Mouse (Mus musculus) liver, embryonic 14.5 days (tissue): ENCODE measurements around the gene Slit2. TPM values are rescaled to one million over a fixed set of nuclear protein-coding genes. Genes with fewer than 3 reads are reported as not detected.

Experiments used
- ATAC-seq: fragments of 200-750 bp; cut with Nextera tagmentation; 2 replicates; pipeline ENCODE4 v1.8.0; 2017; ENCODE audit warnings: moderate number of reproducible peaks, mild to moderate bottlenecking, moderate library complexity; ENCODE audit not compliant: insufficient read depth
- DNase-seq, 3 experiments: peaks; one replicate each; pipeline ENCODE4 v3.0.0-alpha.2; 2012 to 2013; ENCODE audit warnings: low read depth in 3 of 3, low spot score in 3 of 3
- H3K27ac ChIP-seq: fragments of 300-500 bp; sonication (generic); 2 replicates; pipeline ENCODE4 v1.5.1; 2014; ENCODE audit warnings: moderate library complexity, mild to moderate bottlenecking, control low read depth, inconsistent platforms
- H3K27me3 ChIP-seq: fragments of 300-500 bp; sonication (generic); 2 replicates; pipeline ENCODE4 v1.6.1; 2014; ENCODE audit warnings: mild to moderate bottlenecking, low read length, moderate library complexity; ENCODE audit not compliant: control insufficient read depth, insufficient read depth
- H3K36me3 ChIP-seq: fragments of 300-500 bp; sonication (generic); replicated peaks from 2 replicates; pipeline ENCODE4 v1.6.1; 2014; ENCODE audit warnings: low read depth; ENCODE audit not compliant: control insufficient read depth, insufficient read depth
- H3K4me1 ChIP-seq, 2 experiments: fragments of 200-500 bp in 1 of 2; fragments of 300-500 bp in 1 of 2; sonication (generic) in 1 of 2; replicated peaks; 2 replicates each; pipeline ENCODE4 v1.6.1; 2012 to 2014; ENCODE audit warnings: antibody characterized with exemption in 1 of 2, inconsistent platforms in 1 of 2, low read length in 1 of 2; ENCODE audit not compliant: control insufficient read depth in 2 of 2, insufficient read depth in 2 of 2
- H3K4me2 ChIP-seq: fragments of 300-500 bp; sonication (generic); 2 replicates; pipeline ENCODE4 v1.6.1; 2014; ENCODE audit warnings: low read depth, mild to moderate bottlenecking, control low read depth, moderate library complexity
- H3K4me3 ChIP-seq, 2 experiments: fragments of 200-500 bp in 1 of 2; fragments of 300-500 bp in 1 of 2; sonication (generic) in 1 of 2; 2 replicates each; pipeline ENCODE4 v1.5.1; 2012 to 2014; ENCODE audit warnings: low read depth in 2 of 2, low read length in 2 of 2, mild to moderate bottlenecking in 2 of 2, control low read depth in 1 of 2, inconsistent platforms in 1 of 2, moderate library complexity in 1 of 2; ENCODE audit not compliant: insufficient read depth in 1 of 2
- H3K9ac ChIP-seq: fragments of 300-500 bp; sonication (generic); replicated peaks from 2 replicates; pipeline ENCODE4 v1.6.1; 2014; ENCODE audit warnings: mild to moderate bottlenecking, control low read depth, moderate library complexity
- H3K9me3 ChIP-seq: fragments of 300-500 bp; sonication (generic); 2 replicates; pipeline ENCODE4 v1.6.1; 2016; ENCODE audit warnings: low read length, mixed read lengths; ENCODE audit not compliant: control insufficient read depth
- CTCF ChIP-seq: IDR thresholded peaks from 2 replicates; pipeline ENCODE4 v1.5.1; 2016; ENCODE audit warnings: antibody characterized with exemption, low read depth, control low read depth
- EP300 ChIP-seq: IDR thresholded peaks from 2 replicates; pipeline ENCODE4 v1.6.1; 2016; ENCODE audit warnings: antibody characterized with exemption, low read depth
- WGBS: fragments of 180-500 bp; shearing (Covaris S2); extraction: QIAGEN DNeasy Blood & Tissue Kit; methylation state at CpG from one replicate; pipeline ENCODE4 v1.1.7; 2014; ENCODE audit not compliant: insufficient replicate concordance; 5-methylcytosine and 5-hydroxymethylcytosine counted together
- polyA plus RNA-seq, 2 experiments: library from polyadenylated mRNA; depleted of rRNA in 1 of 2; stranded (reverse) in 1 of 2; unstranded in 1 of 2; fragments of >200 nt; fragmentation: Nextera tagmentation in 1 of 2; extraction: Ambion mirVana in 1 of 2; gene quantifications; 2 replicates each; pipeline versions ENCODE4 v1.2.1 to v1.2.3; 2012 to 2014

Slit2 gene
- polyA plus RNA-seq, 2 experiments, result 0.28 to 0.32 TPM

DNA sequence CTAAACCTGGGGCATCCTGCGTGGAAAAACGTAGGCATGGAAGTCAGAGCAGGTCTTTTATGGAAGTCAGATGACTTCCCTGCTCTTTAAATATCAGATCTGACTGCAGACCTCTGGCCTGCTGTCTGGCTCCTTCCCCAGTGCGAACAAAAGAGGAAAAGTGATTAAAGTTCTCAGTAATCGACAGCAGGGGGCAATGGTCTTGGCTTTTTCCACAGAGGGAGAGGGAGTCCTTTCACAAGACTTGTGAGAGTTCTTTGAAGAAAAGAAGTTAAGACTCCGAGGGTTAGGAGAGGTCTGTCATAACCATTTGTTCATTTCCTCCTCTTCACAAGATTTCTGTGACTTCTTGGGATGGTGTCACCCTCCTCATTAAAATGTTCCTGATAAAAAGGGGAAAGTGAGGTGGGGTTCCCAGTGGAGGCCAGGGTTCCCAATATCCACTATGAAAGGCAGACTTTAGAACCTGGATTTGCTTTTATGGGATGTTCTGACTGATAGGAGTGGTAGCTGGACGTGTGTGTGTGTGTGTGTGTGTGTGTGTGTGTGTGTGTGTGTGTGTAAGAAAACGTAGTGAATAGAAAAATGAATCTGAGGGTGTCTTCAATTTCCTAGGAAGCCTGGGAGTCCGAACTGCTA is 156.0 kb downstream of the Slit2 start:
- no peaks in the 10 kb centered on the region for H3K9me3 ChIP-seq
- H3K27ac ChIP-seq, result no peak overlapping the region
- no peak for TF ChIP-seq EP300
- no peak overlapping the region for H3K4me3 ChIP-seq
- ATAC-seq (no peak), DNase-seq (no peak)
- H3K4me1 ChIP-seq, result no peaks in the 10 kb centered on the region
- no peaks in the 10 kb centered on the region for H3K36me3 ChIP-seq
- no peak overlapping the region for H3K4me2 ChIP-seq
- H3K27me3 ChIP-seq, result no peaks in the 10 kb centered on the region
- 20% methylated on average over 8 of the region's 8 CpGs for WGBS
- no peak overlapping the region for H3K9ac ChIP-seq

DNA sequence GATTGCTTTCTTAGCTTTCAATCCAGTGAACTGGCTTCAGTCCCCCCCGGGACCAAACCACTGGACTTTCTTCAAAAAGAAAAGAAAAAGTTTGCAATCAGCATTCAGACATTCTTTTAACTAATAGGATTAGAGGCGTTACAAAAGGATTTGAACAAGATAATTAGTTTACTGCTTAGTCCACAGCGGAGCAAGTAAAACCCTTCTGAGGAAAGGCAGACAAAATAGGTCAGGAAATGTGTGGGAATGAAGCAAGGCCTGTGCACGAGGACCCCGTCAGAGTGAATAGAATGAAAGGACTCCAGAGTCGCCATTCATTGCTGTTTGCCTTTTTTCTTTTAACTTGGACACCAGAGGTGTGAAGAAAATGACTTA is 156.5 kb downstream of the Slit2 start:
- H3K27me3 ChIP-seq, result no peaks in the 10 kb centered on the region
- no peak for TF ChIP-seq EP300
- TF ChIP-seq CTCF, result no peak
- H3K9ac ChIP-seq, result no peak overlapping the region
- no peak overlapping the region for H3K4me2 ChIP-seq
- WGBS, result 46% methylated on average over 6 of the region's 6 CpGs
- no peaks in the 10 kb centered on the region for H3K9me3 ChIP-seq
- H3K27ac ChIP-seq, result no peak overlapping the region
- H3K4me1 ChIP-seq, result no peaks in the 10 kb centered on the region
- no peak for DNase-seq
- no peak for ATAC-seq
- H3K4me3 ChIP-seq, result no peak overlapping the region
- H3K36me3 ChIP-seq, result no peaks in the 10 kb centered on the region

DNA sequence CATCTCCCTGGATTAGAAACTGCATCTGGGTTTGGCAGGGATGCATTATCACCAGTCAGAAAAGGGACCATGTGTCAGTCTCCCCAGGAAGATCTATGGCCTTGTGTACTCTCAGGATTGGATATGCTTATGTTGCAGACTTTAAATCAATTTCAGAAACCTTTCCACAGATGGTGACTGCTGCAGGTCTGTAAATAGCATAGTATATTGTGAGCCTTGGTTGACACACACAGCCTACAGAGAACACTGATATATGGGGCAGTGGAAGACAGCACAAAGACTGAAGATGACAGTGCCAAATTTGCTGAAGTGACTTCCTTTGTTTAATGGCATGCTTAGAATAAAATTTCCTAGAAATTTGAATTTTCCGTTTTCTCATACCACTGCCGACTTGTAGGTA is 163.1 kb downstream of the Slit2 start:
- no peak for DNase-seq
- ATAC-seq, result no peak
- H3K9me3 ChIP-seq, result no peaks in the 10 kb centered on the region
- H3K4me3 ChIP-seq, result no peak overlapping the region
- H3K36me3 ChIP-seq, result no peaks in the 10 kb centered on the region
- no peak overlapping the region for H3K9ac ChIP-seq
- no peak overlapping the region for H3K27ac ChIP-seq
- no peak overlapping the region for H3K4me2 ChIP-seq
- TF ChIP-seq CTCF, result no peak
- no peak for TF ChIP-seq EP300
- WGBS, result 54% methylated on average over 2 of the region's 2 CpGs
- no peaks in the 10 kb centered on the region for H3K27me3 ChIP-seq
- no peaks in the 10 kb centered on the region for H3K4me1 ChIP-seq

DNA sequence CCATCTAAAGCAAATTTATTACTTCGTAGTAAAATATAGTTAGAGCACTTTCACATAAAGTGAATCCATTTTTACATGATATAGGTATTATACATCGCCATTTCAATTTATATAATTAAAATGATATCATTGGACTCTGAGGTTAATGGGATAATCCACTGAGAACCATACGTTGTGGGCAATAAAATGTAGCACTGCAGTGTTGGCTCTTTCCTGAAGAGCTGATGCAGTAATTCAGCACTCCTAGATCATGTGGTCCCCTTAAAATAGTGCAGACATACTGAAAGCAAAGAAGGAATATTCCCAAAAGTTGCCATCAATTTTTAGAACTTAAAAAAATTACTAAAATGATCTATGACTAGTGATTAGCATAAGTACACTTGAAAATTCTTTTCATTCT is 177.9 kb downstream of the Slit2 start:
- no peak for DNase-seq
- no peak overlapping the region for H3K9ac ChIP-seq
- TF ChIP-seq CTCF (no peak), EP300 (no peak)
- no peak overlapping the region for H3K4me3 ChIP-seq
- no peaks in the 10 kb centered on the region for H3K9me3 ChIP-seq
- H3K27ac ChIP-seq, result no peak overlapping the region
- no peaks in the 10 kb centered on the region for H3K36me3 ChIP-seq
- ATAC-seq, result no peak
- no peaks in the 10 kb centered on the region for H3K27me3 ChIP-seq
- H3K4me2 ChIP-seq, result no peak overlapping the region
- no peaks in the 10 kb centered on the region for H3K4me1 ChIP-seq
- WGBS, result 52% methylated on average over 3 of the region's 3 CpGs

DNA sequence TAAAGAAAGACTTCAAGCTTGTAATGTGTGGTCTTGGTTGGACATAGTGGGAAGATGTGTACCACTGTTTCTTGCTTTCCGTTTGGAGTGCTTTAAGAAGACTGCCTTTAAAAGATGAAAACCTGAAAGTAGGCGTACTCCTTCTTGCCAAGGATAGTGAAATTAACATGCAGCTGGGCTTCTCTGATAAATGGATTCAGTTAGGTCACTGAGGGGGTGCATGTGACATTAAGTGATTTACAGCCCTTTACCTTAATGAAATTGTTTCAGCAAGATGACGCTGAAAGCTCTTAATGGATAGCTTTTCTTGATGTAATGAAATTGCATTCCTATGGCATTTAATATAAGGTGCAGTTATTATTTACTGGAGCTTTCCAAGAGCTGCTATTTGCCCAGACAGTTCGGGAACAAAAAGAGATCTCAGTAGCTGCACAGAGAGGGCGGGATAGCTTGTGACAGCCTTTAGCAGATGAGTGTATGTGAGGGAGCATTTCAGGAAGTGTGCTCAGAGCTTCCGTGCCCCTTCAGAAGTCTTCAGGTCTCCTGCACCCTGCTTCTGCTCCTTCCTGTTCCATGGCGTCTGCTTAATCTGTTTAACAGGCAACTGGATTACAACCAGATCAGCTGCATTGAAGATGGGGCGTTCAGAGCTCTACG is 198.8 kb downstream of the Slit2 start:
- H3K9ac ChIP-seq, result no peak overlapping the region
- H3K27me3 ChIP-seq, result no peaks in the 10 kb centered on the region
- whole genome bisulfite sequencing, result 36% methylated on average over 9 of the region's 9 CpGs
- TF ChIP-seq EP300 (no peak), CTCF (no peak)
- H3K4me2 ChIP-seq, result no peak overlapping the region
- ATAC-seq, result no peak
- H3K4me3 ChIP-seq, result no peak overlapping the region
- H3K27ac ChIP-seq, result no peak overlapping the region
- H3K4me1 ChIP-seq, result no peaks in the 10 kb centered on the region
- DNase-seq, result no peak
- H3K9me3 ChIP-seq, result no peaks in the 10 kb centered on the region
- no peaks in the 10 kb centered on the region for H3K36me3 ChIP-seq
